Mouse (Mus musculus) spleen, adult 2 months (tissue): ENCODE measurements around the gene Kdelr2.

Source experiments
- CTCF ChIP-seq: fragments of 200-500 bp; IDR thresholded peaks from 2 replicates; pipeline ENCODE4 v1.5.1; 2011; ENCODE audit warnings: mild to moderate bottlenecking, inconsistent platforms; ENCODE audit not compliant: insufficient read depth, insufficient read length, insufficient replicate concordance; ENCODE audit errors: extremely low read depth
- POLR2A ChIP-seq: fragments of 200-500 bp; IDR thresholded peaks from 2 replicates; pipeline ENCODE4 v1.6.1; 2011; ENCODE audit warnings: low read depth, low read length, inconsistent platforms

DNA sequence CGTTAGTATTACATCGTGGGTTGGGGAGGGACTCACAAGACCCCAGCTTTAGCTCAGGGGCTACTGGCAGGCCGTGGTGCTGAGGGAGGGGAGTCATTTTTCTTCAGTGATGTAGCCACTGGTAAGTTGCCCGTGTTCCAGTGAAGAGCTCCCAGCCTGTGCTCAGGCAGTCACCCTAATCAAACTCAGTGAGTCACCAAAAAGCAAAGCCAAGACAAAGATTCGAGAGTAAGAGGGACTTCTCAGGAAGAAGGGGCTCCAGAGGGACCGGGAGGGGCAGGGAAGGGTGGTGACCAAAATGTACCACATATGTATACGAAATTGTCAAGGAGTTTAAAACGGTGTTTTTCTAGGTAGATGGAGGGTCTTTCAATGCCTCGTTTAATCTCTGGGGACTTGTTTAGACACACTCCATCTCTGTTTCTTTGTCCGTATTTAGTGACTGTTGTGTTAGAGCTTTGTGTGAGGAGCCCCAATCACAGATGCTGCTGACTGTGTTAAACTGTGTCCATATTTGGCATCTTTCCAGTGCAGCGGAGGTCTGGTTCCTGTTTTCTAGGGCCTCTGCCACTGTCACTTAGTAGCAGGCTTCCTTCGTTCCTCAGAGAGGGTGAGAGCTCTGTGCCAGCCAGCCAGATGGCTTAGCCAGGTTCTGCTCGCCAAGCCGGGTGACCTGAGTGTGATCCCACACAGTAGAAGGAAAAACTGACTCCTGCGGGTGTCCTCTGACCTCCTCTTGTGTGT is 67.0 kb downstream of the Kdelr2 start:
- no peak for TF ChIP-seq CTCF
- no peak for TF ChIP-seq POLR2A
